Mouse (Mus musculus) frontal cortex, postnatal 36 days (tissue): ENCODE measurements around the gene H2-Ob.

Experiments
- DNase-seq, 2 experiments: peaks; one replicate each; pipeline ENCODE4 v3.0.0; 2022; ENCODE audit warnings: low spot score in 2 of 2

Gene H2-Ob

DNA sequence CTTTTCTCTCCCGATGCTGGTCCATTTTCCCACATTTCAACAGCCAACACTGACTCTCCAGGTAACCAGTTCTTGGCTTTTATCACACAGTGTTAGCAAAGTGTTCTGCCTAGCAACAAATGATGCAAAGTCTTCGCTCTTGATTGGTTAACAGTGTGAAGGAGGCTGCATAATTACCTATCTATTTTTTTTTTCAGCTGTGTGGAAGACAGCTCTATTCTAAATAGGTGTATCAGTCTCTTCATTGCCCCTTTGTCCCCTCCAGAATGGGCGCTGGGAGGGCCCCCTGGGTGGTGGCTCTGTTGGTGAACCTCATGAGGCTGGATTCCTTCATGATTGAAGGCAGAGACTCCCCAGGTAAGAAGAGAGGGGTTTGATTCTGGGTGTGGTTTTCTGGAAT, at the start of gene H2-Ob:
H2-Ob (plus strand) TSS at position 198 of the 400 bp plus-strand sequence.
- DNase-seq = peak in 1 of 2 experiments; percentile 47

DNA sequence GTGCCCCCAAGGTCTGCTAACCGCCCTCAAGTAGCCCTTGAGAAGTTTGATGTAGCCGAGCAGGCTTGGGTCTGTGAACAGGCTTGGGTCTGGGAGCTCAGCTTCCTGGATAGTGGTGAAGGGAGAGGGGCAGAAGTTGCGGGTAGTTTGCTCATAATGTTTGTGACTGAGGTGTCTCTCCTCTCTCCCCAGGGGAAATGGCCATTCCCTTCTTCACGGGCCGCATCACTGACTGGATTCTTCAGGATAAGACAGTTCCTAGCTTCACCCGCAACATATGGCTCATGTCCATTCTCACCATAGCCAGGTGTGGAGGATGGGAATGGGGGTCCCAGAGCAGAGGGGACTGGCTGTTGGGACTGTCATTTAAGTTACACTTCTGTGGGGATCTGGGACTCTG, 49.7 kb upstream of the H2-Ob start:
- no peak for DNase-seq

DNA sequence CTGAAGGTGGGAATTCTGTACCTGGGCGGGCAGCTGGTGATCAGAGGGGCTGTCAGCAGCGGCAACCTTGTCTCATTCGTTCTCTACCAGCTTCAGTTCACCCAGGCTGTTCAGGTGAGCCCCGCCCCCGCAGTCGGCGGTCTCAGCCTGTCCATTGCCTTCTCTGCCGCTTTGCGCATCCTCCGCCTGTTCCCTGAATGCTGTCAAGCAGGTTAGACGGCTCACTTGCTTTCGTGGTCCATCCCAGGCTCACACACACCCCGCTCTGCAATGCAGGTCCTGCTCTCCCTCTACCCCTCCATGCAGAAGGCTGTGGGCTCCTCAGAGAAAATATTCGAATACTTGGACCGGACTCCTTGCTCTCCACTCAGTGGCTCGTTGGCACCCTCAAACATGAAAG, 45.9 kb upstream of the H2-Ob start:
- no peak for DNase-seq

DNA sequence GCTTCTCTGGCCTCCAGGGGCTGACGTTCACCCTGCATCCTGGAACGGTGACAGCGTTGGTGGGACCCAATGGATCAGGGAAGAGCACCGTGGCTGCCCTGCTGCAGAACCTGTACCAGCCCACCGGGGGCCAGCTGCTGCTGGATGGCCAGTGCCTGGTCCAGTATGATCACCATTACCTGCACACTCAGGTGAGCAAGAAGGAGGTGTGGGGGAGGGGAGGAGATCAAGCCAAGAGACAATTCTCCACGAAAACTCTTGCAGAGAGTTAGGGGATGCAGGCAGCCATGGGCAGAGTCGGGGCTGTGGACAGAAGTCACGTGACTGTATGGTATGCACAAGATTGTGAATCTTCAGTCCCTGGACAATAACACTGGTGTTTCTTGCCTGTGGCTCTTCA, 45.2 kb upstream of the H2-Ob start:
- no peak for DNase-seq

DNA sequence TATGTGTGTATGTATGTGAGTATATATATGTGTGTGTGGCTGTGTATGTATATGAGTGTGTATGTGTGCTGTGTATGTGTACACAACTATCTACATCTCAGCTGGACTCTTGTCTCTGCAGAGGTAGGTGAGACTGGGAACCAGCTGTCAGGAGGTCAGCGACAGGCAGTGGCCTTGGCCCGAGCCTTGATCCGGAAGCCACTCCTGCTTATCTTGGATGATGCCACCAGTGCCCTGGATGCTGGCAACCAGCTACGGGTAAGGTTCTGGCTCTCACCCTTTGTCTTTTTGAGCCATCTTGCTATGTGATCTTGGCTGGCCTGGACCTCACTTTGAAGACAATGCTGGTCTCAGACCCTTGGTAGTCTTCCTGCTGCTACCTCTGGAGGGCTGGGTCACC, 44.0 kb upstream of the H2-Ob start:
- DNase-seq = no peak

DNA sequence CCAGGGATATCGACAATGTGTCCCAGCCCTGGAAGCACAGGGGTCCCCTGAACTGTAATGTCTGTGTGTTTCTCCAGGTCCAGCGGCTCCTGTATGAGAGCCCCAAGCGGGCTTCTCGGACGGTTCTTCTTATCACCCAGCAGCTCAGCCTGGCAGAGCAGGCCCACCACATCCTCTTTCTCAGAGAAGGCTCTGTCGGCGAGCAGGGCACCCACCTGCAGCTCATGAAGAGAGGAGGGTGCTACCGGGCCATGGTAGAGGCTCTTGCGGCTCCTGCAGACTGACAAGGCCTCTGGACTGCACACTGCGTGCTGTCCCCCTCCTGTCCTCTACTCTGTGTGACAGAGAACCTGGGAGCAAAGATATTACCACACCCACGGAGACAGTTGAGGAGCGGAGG, 42.2 kb upstream of the H2-Ob start:
- no peak for DNase-seq

DNA sequence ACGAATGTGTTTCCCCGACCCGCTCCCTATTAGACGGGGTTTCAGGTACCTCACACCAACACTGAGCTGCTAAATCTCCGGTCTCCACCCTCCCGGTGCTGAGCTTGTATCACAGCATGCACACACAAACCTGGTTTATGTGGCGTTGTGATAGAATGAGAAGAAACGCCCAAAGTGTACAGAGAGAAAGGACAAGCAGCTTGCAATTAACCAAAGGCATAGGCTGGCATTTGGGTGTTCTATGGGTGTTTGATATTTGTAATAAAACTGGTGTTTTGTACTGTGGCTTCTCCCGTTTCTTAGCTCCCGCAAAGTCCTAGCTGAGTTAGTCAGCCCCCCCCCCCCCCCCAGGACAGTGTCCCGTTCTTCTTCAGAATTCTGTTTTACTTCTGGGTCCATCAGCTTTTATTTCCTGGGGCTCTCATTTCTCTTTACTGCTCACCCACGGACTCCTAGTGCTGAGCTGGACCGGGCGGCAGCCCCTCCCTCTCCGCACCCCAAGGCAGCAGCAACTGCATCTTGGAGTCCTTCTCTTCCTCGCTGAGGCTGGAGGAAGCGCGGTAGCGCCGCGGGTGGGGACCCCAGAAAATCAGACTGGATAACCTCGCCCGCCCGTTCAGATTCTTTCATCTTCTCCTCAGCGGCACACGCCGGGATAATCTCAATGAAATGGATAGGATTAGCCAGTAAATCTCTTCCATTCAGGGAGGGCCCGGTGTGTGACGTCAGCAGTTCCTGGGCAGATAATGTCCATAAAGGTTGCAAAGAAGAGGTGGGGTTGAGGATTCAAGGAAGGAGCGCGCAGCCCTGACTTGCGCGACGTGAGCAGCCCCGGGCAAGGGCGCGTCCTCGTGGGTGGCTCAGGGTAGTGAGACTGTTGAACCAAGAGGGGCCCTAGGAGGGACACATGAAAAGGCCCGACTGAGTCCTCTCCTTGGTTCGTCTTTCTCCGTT, 41.5 kb upstream of the H2-Ob start, which contains the start of gene Psmb8:
Psmb8 (plus strand) TSS at position 781 of the 954 bp plus-strand sequence.
- DNase-seq = peak; percentile 82 to 87

DNA sequence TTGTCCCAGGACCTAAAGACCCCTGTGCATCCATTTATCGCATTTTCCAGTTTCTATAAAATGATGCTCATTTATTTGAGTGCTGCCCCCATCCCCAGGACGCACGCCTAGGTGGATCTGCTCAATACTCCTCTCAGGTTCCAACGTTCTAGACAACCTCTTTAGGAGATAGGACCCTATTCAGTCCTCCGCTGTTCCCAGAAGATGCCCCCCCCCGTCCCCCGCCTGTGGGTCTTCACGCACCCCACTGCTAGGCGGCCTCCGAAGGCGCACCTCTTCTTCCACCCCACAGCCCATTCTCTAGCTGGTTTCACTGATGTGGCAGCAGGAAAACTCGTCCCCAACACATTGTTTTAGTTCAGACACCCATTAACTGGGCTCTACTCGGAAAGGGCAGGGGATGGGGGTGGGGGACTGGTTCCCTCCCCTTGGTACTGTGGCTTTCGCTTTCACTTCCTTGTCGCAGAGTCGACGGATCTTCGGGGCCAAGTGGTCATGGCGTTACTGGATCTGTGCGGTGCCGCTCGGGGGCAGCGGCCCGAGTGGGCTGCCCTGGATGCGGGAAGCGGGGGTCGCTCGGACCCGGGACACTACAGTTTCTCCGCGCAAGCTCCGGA, 40.7 kb upstream of the H2-Ob start:
- no peak for DNase-seq

DNA sequence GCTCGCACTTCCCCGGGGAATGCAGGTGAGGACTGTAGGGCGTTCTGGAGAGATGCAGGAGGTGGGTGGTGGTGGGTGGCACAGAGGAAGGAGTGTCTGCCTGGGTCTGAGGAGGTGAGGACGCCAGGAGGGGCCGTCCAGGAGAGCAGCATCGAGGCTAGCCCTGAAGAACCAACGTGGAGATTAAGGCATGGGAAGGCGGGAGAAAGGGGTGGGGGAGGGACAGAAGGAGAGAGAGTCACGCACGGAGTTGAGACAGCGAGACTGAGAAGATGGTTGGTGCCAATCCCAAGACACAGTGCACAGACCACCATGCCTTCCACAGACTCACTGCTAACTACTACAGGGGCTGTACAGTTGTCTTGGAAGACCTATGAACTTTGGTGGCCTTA, 40.2 kb upstream of the H2-Ob start:
- no peak for DNase-seq

DNA sequence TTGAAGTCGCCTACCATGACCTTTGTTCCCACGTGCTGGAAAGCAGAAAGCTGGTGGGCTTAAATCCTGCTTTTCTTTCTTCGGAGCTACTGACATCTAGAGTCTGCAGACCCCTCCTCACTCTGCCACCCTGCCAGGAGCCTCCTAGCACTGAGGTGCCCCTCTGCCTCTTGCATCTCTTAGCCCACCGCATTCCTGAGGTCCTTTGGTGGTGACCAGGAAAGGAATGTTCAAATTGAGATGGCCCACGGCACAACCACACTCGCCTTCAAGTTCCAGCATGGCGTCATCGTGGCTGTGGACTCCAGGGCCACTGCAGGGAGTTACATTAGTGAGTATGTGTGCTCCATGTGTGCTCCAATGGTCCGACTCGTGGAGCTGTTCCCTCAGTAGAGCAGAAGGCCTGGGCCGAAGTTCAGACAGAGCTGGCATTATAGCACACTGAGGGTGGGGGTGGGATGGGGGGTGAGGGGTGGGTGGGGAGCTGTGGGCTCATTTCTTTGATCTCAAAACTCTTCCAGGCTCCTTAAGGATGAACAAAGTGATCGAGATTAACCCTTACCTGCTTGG, 39.6 kb upstream of the H2-Ob start:
- no peak for DNase-seq

DNA sequence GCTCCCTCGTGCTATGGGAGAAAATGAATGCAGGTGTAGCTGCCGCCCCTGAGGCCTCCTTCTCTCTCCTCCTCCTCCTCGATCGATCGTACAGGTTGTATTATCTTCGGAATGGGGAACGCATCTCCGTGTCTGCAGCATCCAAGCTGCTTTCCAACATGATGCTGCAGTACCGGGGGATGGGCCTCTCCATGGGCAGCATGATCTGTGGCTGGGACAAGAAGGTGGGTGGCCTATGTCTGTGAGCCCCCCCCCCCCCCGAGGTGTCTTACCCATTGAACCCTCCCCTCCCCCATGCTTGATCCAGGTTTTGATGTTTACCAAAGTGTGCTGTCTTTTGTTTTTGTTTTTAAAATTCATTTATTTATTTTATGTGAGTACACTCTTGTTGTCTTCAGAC, 38.7 kb upstream of the H2-Ob start:
- no peak for DNase-seq

DNA sequence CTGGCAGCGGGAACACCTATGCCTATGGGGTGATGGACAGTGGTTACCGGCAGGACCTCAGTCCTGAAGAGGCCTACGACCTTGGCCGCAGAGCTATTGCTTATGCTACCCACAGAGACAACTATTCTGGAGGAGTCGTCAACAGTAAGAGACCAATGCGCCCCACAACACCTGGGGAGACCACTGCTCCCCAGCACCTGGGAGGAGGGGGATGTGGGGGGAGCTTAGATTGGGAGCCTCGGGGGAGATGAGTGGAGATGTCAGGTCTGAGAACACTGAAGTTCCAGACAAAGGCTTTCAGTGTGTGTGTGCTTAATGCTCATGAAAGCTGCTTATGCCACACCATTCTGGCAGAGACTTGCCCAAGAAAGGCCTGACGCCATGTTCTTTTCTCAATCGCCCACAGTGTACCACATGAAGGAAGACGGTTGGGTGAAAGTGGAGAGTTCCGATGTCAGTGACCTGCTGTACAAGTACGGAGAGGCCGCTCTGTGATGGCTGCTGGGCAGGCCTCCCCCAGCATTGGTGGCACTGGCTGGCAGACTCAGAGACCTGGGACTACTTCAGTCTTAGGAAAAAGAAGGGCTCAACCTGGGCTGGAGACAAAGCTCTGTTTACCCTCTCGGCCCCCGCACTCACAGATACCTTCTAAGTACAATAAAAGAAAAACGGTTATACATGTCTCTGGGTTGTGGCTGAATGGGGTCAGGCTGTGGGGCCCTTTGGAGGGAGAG, 37.8 kb upstream of the H2-Ob start:
- no peak for DNase-seq

DNA sequence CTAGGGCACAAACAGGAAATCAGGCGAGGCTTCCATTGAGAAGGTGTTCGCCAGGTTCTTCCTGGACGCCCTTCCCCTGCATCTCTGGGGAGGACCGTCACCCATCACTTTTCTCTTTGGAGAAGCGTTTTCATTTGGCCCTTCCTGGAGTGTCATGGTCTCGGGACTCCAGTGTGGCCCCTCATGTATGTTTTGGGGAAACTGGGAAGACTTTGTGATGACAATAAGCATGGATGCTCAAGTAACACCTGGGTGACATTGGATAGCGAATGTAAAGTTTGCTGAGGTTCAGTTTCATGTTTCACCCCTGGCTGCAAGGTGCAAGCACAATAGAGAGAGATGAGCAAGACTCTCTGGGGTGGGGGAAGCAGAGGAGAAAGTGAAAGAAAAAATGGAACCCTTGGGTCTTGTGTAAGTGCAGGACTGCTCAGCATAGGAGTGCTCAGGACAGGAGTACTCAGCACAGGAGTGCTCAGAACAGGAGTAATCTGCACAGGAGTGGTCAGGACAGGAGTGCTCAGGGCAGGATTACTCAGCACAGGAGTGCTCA, 37.1 kb upstream of the H2-Ob start:
- no peak for DNase-seq

DNA sequence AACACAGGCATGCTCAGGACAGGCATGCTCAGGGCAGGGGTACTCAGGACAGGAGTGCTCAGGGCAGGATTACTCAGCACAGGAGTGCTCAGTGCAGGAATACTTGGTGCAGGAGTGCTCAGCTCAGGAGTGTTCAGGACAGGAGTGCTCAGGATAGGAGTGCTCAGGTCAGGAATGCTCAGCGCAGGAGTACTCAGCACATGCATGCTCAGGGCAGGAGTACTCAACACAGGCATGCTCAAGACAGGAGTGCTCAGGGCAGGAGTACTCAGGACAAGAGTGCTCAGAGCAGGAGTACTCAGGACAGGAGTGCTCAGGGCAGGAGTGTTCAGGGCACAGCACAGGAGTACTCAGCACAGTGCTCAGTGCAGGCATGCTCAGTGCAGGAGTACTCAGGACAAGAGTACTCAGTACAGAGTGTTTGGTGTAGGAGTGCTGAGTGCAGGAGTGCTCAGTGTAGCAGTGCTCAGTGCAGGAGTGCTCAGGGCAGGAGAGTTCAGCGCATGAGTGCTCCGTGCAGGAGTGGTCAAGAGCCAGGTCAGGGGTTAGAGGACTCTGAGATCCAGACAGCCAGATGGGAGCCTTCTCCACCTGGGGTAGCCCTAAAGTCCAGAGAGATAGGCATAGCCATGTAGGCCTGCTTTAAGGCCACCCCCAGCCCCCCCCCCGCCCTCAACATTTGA, 35.8 kb upstream of the H2-Ob start:
- DNase-seq = no peak

DNA sequence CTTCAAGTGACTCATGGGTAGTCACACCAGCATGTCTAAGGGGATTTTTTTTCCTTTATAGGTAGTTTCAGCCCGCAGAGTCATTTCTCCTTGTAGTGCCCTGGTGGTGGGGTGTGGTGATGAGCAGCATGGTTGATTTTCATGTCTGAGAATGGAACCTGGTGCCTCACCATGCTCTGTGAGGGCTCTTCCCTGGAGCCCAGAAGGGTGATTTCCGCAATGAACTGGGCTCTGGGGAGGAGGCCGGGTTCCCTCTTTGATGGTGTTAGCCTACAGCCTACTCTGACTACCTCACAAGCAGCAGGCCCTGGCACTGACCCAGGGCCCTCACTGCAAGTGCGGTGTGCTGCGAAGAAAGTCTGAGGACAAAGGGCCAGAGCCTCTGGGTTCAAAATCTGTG, 35.3 kb upstream of the H2-Ob start, which contains the start of gene Tap2:
Tap2 (plus strand) TSS at position 84 of the 400 bp plus-strand sequence.
- no peak for DNase-seq

DNA sequence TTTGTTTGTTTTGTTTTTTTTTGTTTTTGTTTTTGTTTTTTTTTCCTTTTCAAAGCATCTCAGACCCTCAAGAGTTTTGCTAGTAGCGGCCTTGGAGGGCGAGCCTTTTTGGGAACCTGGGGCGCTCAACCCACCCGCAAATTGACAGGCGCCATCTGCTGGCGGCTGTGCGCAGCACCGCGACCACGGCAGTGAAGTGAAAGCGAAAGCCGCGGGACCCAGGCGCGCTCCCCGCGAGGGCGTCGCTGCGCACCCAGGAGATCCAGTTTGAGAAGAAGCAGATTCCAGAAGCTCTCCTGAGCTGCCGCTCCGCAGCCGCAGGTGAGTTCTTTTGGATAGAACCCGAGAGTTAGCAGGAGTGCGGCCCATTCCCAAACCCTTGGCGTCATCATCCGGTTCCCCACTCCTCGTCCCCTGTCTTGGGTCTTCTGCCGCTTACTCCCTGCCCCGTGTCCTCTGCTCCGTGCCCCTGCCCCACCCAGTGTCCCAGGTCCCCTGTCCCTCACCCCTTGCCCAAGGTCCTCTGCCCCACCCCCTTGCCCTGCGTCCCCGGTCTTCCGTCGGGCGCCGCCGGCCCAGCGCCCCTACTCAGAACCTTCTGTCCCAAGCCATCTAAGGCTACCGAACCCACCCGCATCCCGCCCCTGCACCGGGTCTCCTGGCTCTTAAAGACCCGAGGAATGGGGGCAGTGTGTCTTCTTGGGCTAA, 34.2 kb upstream of the H2-Ob start:
- peak; percentile 85 to 86 for DNase-seq

DNA sequence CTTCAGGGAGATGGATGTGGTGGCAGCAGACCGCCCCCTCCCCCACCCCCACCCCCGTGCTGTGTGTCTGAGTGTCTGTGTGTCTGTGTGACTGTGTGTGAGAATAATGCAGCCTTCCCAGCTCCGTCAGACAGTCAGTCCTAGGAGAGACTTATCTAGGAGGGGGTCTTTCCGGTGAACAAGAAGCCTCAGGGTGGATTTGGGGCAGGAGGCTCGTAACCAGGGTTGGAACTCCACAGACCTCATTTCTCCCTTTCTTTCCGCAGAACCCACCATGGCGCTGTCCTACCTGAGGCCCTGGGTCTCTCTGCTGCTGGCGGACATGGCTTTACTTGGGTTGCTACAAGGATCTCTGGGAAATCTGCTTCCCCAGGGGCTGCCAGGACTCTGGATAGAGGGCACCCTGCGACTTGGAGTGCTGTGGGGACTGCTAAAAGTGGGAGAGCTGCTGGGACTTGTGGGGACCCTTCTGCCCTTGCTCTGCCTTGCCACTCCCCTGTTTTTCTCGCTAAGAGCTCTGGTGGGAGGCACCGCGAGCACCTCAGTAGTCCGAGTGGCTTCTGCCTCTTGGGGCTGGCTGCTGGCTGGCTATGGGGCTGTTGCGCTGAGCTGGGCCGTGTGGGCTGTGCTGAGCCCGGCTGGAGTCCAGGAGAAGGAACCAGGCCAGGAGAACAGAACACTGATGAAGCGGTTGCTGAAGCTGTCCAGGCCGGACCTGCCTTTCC, 33.5 kb upstream of the H2-Ob start:
- DNase-seq = no peak

DNA sequence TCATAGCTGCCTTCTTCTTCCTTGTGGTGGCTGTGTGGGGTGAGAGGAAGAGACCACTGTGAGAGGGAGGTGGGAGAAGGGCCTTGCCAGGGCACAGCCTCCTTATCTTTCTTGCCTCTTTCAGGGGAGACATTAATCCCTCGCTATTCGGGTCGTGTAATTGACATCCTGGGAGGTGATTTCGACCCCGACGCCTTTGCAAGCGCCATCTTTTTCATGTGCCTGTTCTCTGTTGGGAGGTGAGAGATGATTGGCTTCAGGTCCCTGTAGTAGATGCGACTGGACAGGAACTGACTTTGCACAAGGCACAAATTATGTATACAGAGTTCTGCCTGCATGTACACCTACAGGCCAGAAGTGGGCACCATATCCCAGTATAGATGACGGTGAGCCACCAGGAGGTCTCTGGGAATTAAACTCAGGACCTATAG, 32.9 kb upstream of the H2-Ob start:
- DNase-seq = no peak

DNA sequence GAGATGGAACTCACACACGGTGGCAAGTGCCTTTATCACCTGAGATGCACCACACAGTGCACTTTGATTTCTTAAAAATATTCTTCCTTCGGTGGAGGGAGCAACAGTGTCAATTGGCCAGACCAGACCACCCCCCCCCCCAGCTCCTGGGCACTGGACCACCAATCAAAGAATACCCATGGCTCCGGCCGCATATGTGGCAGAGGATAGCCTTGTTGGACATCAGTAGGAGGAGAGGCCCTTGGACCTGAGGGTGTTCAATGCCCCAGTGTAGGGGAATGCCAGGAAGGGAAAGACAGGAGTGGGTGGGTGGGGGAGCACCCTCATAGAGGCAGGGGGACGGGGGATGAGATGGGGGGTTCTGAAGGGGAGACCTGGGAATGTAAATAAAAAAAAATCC, 32.0 kb upstream of the H2-Ob start:
- DNase-seq = no peak

DNA sequence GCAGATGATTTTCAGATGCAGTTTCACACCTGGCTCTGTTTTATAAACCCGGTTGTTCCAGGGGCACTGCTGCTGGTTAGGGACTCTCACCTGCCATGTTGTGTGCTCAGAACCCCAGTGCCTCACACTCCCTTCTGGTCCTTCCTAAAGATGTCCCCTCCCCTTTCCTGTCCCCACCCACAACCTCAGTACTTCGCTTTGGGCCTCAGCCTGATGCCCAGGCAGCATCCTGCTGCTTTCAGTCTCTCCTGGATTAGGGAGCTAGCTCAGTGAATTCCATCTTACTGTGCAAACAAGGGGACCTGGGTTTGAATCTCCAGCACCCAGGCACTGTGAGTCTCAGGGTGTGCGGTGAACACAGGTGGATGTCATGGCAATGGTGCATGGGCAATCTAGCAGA, 31.2 kb upstream of the H2-Ob start:
- no peak for DNase-seq
